Mouse (Mus musculus): Measurements from ENCODE around the gene Lix1.
A peak's percentile ranks its signal among the peaks of the same experiment; 100 is the strongest.

Lix1 gene

DNA sequence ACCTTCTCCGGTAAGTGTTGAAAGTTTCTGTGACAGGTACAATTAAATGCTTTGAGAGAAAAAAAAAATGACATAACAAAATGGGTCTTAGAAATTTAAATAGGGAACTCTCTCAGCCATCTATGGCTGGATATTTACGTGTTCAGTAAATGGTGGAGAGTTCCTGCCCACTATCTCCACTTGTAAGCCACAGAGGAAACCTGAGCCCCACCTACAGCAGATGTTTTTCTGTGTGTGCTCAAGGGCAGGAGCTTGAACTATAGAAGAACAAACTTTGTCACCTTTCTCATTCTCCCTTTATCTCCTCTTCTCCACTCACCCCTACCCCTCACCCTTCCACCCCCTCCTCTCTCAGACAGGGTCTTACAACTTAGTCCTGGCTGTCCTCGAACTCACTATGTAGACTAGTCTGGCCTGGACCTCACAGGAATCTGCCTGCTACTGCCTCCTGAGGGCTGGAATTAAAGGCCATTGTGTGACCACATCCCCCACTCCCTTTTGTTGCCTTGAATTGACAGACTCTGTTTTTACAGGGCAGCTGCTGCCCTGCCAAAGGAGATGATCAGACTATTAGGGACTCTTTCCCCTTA is 41.9 kb downstream of the Lix1 start:
- no peak for TF ChIP-seq GATA4 (IDR thresholded peaks at IDR 0.05; ENCODE audit: insufficient replicate concordance, low read length)

DNA sequence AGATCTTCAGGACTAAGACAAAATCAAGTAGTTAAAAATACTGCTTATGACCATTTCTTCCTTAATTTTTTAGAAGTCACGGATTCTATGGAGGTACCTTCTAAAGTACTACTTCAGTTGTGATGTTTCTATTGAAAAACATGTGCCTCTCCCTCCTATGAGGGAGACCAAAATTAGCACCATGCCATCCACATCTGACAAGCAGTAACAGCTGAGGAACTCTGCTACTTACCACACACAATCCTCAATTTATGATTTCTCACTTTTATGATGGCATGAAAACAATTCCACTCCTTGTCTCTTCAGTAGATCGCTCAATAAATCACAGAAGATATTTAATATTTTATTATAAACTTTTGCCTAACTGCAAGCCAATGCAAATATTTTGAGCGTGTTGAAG is 44.2 kb downstream of the Lix1 start:
- no peak for TF ChIP-seq GATA4 (IDR thresholded peaks at IDR 0.05; ENCODE audit: insufficient replicate concordance, low read length)

DNA sequence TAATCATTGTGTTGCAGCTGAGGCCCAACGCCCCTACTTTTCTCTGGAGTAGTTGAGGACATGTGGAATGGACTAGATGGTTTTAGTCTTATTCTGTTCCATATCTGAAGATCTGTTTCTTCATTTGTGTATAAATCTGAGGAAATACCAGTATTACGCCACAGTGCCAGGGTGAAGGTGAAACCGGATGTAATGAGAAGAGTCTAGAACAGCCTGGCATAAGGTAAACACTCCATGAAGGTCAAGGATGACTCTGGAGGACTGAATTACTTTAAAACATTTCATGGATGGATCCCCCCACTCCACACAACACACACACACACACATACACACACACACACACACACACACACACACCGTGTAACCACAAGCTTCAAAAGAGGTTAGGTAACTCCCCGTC is 45.3 kb downstream of the Lix1 start:
- TF ChIP-seq GATA4 (IDR thresholded peaks at IDR 0.05; ENCODE audit: insufficient replicate concordance, low read length), result no peak

DNA sequence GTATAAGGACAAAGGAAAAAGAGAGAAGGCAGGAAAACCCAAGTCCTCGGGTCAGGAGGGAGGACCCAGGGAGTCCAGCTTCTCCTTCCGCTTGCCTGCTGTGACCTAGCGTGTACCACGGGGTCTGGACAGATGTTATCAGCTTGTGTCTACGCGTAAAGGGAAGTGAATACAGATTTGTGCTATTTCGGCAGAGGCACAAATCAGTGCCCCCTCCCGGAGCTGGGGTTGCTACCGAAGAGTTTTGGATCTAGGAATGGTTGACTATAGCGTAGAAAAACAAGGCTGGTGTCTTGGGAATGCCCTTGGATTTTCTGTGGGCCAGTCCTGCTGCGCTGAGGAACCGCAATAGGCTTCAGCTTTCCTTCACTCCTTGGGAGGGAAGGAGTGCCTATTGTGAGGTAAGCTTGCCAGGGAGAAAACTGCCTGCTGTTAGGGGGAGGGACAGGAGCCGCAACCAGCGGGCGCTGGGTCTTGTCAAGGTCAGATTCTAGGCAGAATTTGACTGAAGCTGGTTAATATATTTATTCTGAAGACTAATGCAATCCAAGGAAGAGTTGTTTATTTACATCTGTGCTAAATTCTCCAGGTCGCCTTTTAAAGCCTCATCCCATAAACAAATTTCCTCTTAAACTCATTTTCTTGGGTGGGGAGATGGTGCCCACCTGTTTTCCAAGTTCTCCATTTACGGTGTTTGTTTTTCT is 46.4 kb downstream of the Lix1 start:
- TF ChIP-seq GATA4 (IDR thresholded peaks at IDR 0.05; ENCODE audit: insufficient replicate concordance, low read length), result peak; percentile 57; the same call in 1 of the 2 replicates

DNA sequence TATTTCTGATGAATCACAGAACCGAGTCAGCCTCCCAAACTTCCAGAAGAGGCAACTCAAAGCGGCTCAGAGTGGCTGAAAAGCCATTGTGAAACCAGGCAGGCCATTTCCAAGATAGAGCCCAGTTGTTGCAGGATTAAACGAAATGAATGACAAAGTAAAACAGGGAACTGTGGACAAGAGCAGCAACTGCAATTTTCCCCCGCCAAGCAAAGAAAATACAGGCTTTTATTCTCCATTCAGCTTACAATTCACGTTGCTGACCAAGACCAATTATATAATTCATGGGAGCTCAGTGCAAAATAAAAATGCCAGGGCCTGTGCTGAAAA is 46.9 kb downstream of the Lix1 start:
- TF ChIP-seq GATA4 (IDR thresholded peaks at IDR 0.05; ENCODE audit: insufficient replicate concordance, low read length), result no peak

DNA sequence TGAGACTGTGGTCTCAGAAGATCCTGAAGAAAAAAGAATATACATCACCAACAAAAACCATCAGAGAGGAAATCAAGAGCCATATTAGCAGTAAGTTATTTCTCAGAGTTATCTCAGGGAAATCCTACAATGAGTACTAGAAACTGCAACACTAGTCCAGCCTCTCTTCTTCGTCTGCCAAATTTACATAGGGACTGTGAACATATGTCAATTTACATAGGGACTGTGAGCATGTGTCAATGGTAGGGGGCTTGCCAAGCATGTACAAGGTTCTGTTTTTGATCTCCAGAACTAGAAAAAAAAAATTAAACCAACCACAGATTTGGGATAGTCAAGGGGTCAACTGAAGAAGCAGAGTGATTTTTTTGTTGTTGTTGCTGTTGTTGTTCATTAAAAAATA is 48.6 kb downstream of the Lix1 start:
- no peak for TF ChIP-seq GATA4 (IDR thresholded peaks at IDR 0.05; ENCODE audit: insufficient replicate concordance, low read length)

DNA sequence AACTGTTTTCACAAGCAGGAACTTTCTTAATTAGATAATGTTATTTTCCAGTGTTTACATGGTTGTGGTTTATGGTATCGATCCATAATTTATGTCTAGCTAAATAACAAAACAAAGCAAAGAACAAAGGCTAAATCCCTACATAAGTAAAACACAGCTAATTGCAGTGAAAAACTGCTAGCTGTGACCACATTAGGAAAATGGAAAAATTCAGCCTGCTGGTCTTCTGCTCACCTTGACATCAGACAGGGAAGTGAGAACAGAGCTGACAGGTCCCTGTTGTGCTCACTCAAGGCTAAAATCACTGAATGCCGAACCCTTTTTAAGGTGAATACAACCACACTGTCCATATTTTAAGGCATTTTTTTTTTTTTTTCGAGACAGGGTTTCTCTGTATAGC is 50.1 kb downstream of the Lix1 start:
- no peak for TF ChIP-seq GATA4 (IDR thresholded peaks at IDR 0.05; ENCODE audit: insufficient replicate concordance, low read length)

- TF ChIP-seq GATA4 (IDR thresholded peaks at IDR 0.05; ENCODE audit: insufficient replicate concordance, low read length), result no peak
Observed at GRCm38 (mm10) chr17:17454573-17454972, 52.1 kb downstream of the Lix1 start.

DNA sequence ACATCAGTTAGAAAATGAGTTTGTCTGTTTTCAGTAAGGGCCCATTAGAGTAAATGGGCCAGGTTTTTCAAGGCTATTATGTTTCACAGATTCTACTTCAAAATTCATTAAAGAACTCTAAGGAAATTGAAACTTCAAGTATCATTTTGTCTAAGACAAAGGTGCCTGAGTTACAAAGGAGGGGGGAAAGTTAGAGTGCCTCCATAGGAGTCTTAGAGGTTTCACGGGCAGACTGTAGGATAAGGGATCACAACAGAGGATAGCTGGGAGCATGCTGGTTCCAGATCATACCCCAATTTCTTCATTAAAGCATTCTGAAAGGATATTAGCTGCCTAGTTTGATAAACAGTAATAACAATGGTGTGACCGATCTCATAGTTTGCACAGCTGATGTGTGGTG is 83.3 kb downstream of the Lix1 start:
- no peak for TF ChIP-seq GATA4 (IDR thresholded peaks at IDR 0.05; ENCODE audit: insufficient replicate concordance, low read length)

DNA sequence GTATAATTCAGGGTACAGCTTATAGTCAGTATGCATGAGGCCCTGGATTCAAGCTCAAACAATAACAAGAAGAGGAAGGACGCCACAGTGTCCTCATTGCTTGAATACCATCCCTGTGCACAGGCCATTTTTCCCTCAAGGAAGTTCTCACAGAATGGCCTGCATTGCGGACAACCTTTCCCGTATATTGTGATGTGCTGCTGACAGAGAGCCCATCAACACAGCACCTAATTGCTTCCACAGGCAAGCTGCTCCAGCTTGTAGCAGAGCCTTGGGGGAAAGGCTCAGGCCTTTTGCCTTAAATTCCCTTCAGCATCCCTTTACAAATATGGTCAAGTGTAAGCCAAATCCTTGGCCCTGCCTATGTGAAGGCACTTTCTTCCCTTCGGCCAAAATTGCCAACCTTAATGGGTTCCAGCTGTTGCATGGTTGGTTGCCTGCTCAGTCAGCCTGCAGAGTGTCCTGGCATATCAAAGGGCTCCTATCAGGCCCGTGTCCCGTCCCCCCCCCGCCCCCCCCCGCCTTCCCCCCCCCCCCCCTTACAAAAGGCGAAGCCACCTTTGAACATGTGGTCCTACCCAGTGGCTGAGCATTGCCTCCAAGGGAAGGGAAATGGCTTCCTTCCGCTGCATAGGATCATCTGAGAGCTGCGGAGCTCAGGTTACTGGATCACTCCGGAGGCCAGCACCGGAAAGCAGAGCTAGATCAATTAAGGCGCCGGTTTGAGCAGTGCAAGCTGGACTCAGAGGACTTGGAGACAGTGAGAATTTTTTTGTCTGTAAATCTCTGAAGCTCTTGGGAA is 88.5 kb downstream of the Lix1 start:
- TF ChIP-seq GATA4 (IDR thresholded peaks at IDR 0.05; ENCODE audit: insufficient replicate concordance, low read length), result no peak

- TF ChIP-seq GATA4 (IDR thresholded peaks at IDR 0.05; ENCODE audit: insufficient replicate concordance, low read length), result no peak
Observed at GRCm38 (mm10) chr17:17491622-17492001, 89.1 kb downstream of the Lix1 start.

DNA sequence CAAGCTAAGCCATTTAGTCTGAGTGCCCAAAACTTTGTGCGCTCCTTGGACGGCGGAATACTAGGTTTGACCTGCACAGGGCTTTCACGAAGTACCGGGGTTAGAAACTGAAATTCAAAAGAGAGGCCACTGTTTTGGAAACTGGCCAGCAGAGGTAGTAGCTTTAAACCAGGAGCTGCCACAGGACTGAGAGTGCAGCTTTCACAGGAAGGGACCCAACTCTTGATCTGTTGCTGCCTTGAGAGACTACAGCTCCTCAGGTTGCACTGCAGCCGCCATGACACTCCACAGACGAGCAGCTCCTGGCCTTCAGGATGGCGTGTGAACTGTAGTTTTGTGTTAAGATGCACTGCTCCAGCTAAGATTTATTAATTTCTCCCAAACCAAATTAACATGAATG is 89.6 kb downstream of the Lix1 start:
- no peak for TF ChIP-seq GATA4 (IDR thresholded peaks at IDR 0.05; ENCODE audit: insufficient replicate concordance, low read length)

- no peak for TF ChIP-seq GATA4 (IDR thresholded peaks at IDR 0.05; ENCODE audit: insufficient replicate concordance, low read length)
Observed at GRCm38 (mm10) chr17:17496730-17497129, 94.3 kb downstream of the Lix1 start.

GRCm38 (mm10) chr17:17498848-17499247 is 96.4 kb downstream of the Lix1 start:
- TF ChIP-seq GATA4 (IDR thresholded peaks at IDR 0.05; ENCODE audit: insufficient replicate concordance, low read length), result no peak

DNA sequence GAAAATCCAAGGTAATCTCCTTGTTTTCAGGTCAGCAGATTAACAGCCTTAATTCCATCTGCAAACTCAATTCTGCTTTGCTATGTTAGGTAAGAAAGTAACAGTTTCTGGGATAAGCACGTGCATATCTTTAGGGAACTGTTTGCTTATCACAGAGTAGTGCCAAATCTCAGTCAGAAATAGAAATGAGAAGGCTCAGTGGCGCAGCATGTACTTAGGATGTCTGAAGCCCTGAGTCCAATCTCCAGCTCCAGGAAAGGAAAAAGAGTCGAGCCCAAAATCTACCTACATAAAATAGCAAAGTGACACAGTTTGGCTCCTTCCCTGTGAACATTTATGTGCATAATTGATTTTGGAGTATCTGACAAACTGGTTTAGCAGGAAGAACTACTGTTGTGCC is 96.8 kb downstream of the Lix1 start:
- TF ChIP-seq GATA4 (IDR thresholded peaks at IDR 0.05; ENCODE audit: insufficient replicate concordance, low read length), result no peak

DNA sequence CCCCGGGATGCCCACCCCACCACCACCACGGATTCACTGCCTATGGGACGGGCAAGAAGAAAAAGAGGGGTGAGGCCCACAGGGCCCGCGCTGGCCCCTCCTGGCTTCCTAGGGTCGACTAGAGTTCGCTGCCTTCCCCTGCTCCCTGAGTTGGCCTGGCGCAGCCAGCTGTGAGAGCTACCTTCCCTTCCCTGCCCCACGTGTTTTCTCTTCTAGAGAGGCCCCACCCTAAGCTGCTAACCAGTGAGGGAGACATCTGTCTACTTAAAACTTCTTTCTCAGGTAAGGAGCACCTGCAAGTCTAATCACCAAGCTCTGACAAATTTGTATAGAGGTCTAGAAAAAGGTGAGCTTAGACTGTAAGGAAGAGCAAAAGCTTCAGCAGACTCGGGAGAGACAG is 104.2 kb downstream of the Lix1 start:
- no peak for TF ChIP-seq GATA4 (IDR thresholded peaks at IDR 0.05; ENCODE audit: insufficient replicate concordance, low read length)
